Mouse (Mus musculus): Measurements from ENCODE around the gene Mvb12b. TPM values are rescaled to one million over a fixed set of nuclear protein-coding genes. Genes with fewer than 3 reads are reported as not detected.

Mvb12b gene
- polyA plus RNA-seq, 1 experiment from 2014 or later = 23.7 TPM

DNA sequence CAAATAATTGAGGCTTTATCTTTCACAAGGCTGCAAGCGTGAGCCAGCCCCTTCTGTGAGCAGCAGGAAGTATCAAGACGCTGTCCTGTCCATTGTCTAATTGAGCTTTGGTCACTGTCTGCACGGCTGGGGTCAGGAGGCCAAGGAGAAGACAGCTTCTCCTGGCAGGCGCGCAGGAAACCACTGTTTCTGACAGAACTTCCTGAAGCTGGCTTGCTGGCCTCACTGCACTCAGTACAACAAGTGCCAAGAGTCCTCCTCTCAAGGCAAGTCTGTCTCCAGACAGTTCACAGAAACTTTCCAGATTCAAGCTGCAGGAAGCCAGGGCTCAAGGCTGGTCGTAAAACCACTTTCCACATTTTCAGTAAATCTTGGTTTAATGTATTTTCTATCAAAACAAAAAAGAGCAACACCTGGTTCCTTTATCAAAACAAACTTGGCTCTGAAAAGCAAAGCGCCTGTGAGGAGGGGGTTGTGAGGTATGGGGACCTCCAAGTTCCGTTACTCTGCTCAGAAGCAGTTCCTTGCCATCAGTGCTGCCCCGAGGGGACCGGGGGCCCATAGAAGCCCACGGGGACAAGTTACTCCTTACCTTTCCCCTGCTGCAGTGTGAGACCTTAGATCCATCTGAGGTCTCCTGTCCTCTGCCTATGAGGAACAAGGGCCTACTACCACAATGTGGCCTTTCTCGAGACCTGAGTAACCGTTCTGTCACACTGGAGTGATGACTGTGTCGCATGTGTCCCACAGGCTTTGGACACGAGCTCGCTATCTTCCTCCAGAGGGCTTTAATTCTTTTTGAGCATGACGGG is 17.2 kb downstream of the Mvb12b start:
- peaks cover 35% of the 10 kb centered on the region for H3K4me1 ChIP-seq
- no peak overlapping the region for H3K4me2 ChIP-seq
- H3K4me3 ChIP-seq = no peak overlapping the region
- WGBS = 55% methylated on average over 17 of the region's 17 CpGs
- no peak for ATAC-seq (ENCODE audit: insufficient number of reproducible peaks, insufficient read depth, low FRiP score, low TSS enrichment, low read depth)
- peaks cover 36% of the 10 kb centered on the region for H3K36me3 ChIP-seq
- peaks cover 3% of the 10 kb centered on the region; the same call in 1 of the 2 replicates for H3K9me3 ChIP-seq
- H3K9ac ChIP-seq = no peak overlapping the region
- H3K27me3 ChIP-seq = no peaks in the 10 kb centered on the region
- peak overlapping the region; percentile 74 for H3K27ac ChIP-seq

DNA sequence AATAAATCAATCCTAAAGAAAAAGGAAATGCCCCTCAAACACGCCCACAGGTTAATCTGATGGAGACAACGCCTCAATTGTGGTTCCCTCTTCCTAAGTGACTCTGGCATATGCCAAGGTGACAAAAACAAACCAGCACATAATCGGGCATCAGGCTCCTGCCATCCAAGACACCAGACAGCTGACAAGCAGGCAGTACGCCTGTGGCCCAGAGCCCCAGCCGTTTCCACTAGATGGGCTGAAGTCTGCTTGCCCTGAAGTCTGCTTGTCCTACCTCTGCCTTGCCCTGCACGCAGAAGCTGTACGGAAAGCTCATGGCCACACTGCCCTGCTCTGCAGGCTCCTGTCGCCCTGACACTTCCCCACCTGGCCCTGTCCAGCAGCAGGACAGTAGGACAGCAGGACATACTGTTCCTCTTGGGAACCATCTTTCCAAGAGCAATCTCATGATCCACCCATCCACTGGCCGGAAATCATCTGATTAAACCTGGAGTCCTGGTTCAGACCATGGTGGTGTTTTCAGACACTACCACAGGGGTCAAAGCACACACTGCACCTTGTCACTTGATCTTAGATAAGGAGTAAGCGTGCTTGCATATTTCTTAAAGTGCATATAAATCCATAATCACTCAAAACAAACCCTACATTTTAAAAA is 17.9 kb downstream of the Mvb12b start:
- 0 out of 2 replicates have a peak overlapping the region, but pooled peaks have one; percentile 41 for H3K27ac ChIP-seq
- 76% methylated on average over 10 of the region's 10 CpGs for WGBS

DNA sequence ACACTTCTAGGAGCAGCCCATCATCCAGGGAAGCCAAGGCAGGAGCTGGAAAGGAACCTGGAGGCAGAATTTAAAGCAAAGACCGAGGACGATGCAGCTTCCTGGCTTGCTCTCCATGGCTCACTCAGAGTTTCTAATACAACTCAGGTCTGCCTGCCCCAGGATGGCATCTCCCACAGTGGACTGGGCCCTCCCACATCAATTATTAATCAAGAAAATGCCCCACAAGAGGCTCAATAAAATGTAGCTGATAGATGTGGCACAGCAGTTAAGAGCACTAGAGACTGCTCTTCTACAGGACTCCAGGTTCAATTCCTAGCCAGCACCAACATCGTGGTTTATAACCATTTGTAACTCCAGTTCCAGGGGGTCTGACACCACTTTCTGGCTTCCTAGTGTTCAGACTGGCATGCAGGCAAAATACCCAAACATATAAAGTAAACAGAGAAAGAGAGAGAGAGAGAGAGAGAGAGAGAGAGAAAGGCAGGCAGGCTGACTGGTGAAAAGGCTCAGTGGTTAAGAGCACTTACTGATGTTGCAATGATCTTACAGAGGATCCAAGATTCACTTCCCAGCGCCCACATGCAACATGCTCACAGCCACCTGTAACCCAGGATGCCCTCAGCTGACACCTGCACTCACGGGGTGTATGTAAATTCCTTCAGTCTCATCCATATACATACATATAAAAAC is 18.6 kb downstream of the Mvb12b start:
- 73% methylated on average over 5 of the region's 5 CpGs for WGBS
- Histone ChIP-seq H3K27ac (peak overlapping the region; percentile 14; the same call in 1 of the 2 replicates), H3K9me3 (peaks cover 3% of the 10 kb centered on the region; the same call in 1 of the 2 replicates), H3K9ac (no peak overlapping the region), H3K4me2 (no peak overlapping the region), H3K27me3 (no peaks in the 10 kb centered on the region), H3K4me3 (no peak overlapping the region), H3K4me1 (peaks cover 31% of the 10 kb centered on the region), H3K36me3 (peaks cover 34% of the 10 kb centered on the region)
- ATAC-seq (ENCODE audit: insufficient number of reproducible peaks, insufficient read depth, low FRiP score, low TSS enrichment, low read depth) = no peak

More for the DNA sequence above, 17.9 kb downstream of the Mvb12b start:
- no peak for ATAC-seq (ENCODE audit: insufficient number of reproducible peaks, insufficient read depth, low FRiP score, low TSS enrichment, low read depth)
- Histone ChIP-seq H3K9ac (no peak overlapping the region), H3K4me3 (no peak overlapping the region), H3K36me3 (peaks cover 36% of the 10 kb centered on the region), H3K27me3 (no peaks in the 10 kb centered on the region), H3K4me1 (peaks cover 31% of the 10 kb centered on the region), H3K4me2 (no peak overlapping the region), H3K9me3 (peaks cover 3% of the 10 kb centered on the region; the same call in 1 of the 2 replicates)

DNA sequence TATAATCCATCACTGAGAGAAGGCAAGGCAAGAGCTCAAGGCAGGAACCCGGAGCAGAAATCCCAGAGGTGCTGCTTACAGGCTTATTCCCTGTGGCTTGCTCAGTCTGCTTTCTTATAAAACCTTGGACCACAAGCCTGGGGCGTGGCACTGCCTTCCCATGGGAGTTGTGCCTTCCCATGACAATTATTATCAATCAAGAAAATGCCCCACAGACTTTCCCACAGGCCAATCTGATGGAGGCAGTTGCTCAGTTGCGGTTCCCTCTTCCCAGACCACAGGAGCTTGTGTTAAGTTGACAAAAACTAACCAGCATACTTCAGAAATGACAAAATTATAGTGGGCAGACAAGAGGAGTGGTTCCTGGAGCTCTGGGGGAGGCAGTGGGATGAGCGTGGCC is 19.4 kb downstream of the Mvb12b start:
- Histone ChIP-seq H3K9ac (no peak overlapping the region), H3K4me1 (peaks cover 31% of the 10 kb centered on the region), H3K9me3 (peaks cover 3% of the 10 kb centered on the region; the same call in 1 of the 2 replicates), H3K27ac (0 out of 2 replicates have a peak overlapping the region, but pooled peaks have one; percentile 14), H3K27me3 (no peaks in the 10 kb centered on the region), H3K4me3 (no peak overlapping the region), H3K36me3 (peaks cover 26% of the 10 kb centered on the region), H3K4me2 (no peak overlapping the region)
- ATAC-seq (ENCODE audit: insufficient number of reproducible peaks, insufficient read depth, low FRiP score, low TSS enrichment, low read depth) = no peak
- 79% methylated on average over 4 of the region's 4 CpGs for WGBS

DNA sequence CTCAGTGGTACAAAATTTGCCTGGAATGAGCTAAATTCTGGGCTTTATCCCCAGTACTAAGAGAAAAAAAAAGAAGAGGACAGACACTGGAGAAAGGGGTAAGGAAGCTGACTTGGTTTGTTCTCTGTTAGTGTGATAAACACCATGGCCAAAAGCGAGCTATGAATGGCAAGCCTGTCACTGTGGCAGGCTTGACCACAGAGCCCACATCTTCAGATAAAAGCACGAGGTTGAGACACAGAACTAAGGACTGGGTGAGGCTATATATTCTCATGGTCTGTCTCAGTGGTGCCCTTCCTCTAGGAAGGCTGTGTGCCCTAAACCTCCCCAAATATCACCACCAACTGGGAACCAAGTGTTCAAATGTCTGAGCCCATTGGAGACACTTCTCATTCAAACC is 31.0 kb downstream of the Mvb12b start:
- no peak for ATAC-seq (ENCODE audit: insufficient number of reproducible peaks, insufficient read depth, low FRiP score, low TSS enrichment, low read depth)
- Histone ChIP-seq H3K4me1 (peaks cover 32% of the 10 kb centered on the region), H3K36me3 (peaks cover 8% of the 10 kb centered on the region; the same call in 1 of the 2 replicates), H3K27ac (no peak overlapping the region), H3K27me3 (no peaks in the 10 kb centered on the region), H3K9me3 (no peaks in the 10 kb centered on the region), H3K9ac (no peak overlapping the region), H3K4me2 (no peak overlapping the region), H3K4me3 (no peak overlapping the region)
- 73% methylated on average over 2 of the region's 2 CpGs for WGBS

DNA sequence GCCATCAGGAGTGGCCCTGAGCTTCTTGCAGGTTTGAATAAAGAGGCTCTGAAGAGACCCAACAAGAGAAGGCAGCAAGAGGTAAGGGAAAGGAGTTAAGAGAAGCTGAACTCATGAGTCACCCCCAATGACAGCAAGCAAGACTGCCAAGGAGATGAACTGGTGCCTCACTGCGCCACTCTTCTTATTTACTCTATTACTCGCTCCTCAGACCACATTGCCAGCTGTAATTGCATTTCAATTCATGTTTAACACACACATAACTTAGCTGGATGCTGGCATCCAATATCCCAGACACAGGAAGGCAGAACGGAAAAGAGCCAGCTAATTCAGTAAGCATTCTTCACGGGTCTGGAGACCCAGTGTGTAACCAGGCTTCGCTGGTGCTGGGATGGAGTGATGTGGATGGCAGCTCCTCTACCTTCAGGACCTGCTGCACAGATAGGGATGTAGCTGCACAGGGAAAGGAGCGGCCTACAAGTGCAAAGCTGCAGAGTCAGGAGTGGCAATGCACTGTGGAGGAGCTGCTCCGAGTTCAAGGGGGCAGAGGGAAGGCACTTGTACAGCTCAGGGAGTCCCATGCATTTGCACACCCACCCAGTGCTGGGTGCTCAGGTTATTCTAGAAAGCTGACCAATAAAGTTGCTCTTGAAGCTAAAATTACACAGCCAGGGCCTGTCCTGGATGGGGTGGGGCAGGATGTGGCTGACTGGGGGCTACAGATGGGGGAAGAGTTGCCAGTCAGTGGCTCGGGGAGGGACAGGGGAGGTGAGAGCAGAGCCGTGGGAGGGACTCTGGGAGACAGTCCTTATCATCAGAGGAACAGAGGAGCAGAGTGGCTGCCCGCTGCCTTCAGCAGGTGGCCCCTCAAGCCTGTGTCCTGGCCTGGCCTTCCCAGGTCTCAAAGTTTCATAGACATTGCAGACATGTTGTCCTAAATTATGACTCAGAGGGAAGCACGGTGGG is 34.5 kb downstream of the Mvb12b start:
- no peaks in the 10 kb centered on the region for H3K27me3 ChIP-seq
- H3K9ac ChIP-seq = peak overlapping the region; percentile 6; the same call in 1 of the 2 replicates
- no peak overlapping the region for H3K4me2 ChIP-seq
- WGBS = 72% methylated on average over 11 of the region's 11 CpGs
- peaks cover 20% of the 10 kb centered on the region for H3K36me3 ChIP-seq
- H3K9me3 ChIP-seq = no peaks in the 10 kb centered on the region
- no peak overlapping the region for H3K4me3 ChIP-seq
- H3K4me1 ChIP-seq = peaks cover 30% of the 10 kb centered on the region
- no peak for ATAC-seq (ENCODE audit: insufficient number of reproducible peaks, insufficient read depth, low FRiP score, low TSS enrichment, low read depth)
- no peak overlapping the region for H3K27ac ChIP-seq

DNA sequence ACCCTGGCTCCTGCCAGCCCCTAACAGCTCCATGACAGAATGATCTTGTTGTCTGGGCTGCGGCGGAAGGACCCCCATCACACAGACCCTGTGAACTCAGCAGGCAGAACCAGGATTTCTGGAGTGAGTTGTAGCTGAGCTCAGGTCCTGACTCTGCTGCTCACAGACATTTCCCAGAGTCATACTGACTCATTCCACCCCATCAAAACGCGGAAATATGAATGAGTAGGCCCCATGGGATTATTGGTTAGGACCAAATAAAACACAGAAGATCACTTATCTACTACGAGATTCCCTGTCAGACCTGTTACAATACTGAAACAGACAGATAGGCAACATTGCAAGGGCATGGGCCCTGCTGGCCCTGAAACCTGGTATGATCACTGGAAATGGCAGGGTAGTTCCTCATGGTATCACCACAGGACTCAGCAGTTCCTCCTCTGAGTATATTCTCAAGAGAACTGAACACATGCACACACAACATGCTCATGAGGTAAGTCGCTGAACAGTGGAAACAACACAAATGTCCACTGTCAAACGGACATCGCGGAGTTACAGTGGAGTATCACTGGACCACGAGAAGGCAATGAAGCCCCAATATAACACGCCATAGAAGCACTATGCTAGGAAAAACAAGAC is 40.4 kb downstream of the Mvb12b start:
- Histone ChIP-seq H3K9me3 (no peaks in the 10 kb centered on the region), H3K36me3 (peaks cover 16% of the 10 kb centered on the region), H3K4me3 (no peak overlapping the region), H3K27ac (peak overlapping the region; percentile 62), H3K9ac (no peak overlapping the region), H3K27me3 (no peaks in the 10 kb centered on the region), H3K4me1 (peaks cover 23% of the 10 kb centered on the region), H3K4me2 (no peak overlapping the region)
- ATAC-seq (ENCODE audit: insufficient number of reproducible peaks, insufficient read depth, low FRiP score, low TSS enrichment, low read depth) = no peak
- WGBS = 77% methylated on average over 11 of the region's 11 CpGs

DNA sequence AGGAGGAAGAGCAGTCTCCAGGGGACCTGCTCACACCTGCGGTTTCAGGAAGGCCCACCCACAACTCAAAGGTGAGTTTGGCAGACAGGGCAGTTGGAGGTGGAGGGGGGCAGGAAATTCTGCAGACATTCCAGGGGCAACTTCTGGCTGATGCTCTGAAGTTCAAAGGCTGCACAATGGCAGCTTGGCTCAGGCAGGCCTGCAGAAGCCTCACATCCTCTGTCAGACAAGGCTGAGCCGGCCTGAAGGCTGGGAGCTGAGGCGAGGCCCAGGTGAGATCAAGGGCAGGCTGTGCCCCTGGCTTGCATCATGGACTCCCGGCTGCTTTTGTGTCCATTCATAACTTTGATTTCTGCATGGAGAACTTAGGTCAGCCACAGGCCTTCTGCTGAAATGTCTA is 41.1 kb downstream of the Mvb12b start:
- H3K9ac ChIP-seq = peak overlapping the region; percentile 44; the same call in 1 of the 2 replicates
- H3K4me2 ChIP-seq = no peak overlapping the region
- H3K27me3 ChIP-seq = no peaks in the 10 kb centered on the region
- H3K36me3 ChIP-seq = peaks cover 16% of the 10 kb centered on the region
- H3K9me3 ChIP-seq = no peaks in the 10 kb centered on the region
- H3K27ac ChIP-seq = peak overlapping the region; percentile 62
- WGBS = 35% methylated on average over 4 of the region's 4 CpGs
- H3K4me3 ChIP-seq = no peak overlapping the region
- peaks cover 23% of the 10 kb centered on the region for H3K4me1 ChIP-seq
- no peak for ATAC-seq (ENCODE audit: insufficient number of reproducible peaks, insufficient read depth, low FRiP score, low TSS enrichment, low read depth)

DNA sequence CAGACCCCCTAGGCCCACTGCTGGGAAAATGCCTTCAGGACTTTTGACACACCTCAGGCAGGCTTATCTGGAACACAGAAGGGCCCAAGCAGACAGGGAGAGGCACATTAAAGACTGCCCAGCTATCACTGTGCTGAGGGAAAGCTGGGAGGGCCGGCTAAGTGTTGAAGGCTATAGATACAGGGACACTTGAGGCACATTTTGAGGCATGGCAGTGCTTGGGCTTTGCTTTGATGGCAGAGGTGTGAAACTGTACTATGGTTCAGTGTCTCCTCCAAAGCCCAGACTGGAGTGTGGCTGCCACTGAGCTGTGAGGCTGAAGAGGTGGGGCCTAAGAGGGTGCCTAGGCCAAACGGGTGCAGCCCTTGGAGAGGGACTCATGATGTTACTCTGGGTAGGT is 44.1 kb downstream of the Mvb12b start:
- ATAC-seq (ENCODE audit: insufficient number of reproducible peaks, insufficient read depth, low FRiP score, low TSS enrichment, low read depth) = no peak
- H3K9me3 ChIP-seq = no peaks in the 10 kb centered on the region
- peaks cover 9% of the 10 kb centered on the region; the same call in 1 of the 2 replicates for H3K36me3 ChIP-seq
- H3K9ac ChIP-seq = no peak overlapping the region
- H3K4me1 ChIP-seq = peaks cover 23% of the 10 kb centered on the region
- WGBS = 75% methylated on average over 2 of the region's 2 CpGs
- no peak overlapping the region for H3K4me2 ChIP-seq
- H3K4me3 ChIP-seq = no peak overlapping the region
- no peak overlapping the region for H3K27ac ChIP-seq
- H3K27me3 ChIP-seq = no peaks in the 10 kb centered on the region

DNA sequence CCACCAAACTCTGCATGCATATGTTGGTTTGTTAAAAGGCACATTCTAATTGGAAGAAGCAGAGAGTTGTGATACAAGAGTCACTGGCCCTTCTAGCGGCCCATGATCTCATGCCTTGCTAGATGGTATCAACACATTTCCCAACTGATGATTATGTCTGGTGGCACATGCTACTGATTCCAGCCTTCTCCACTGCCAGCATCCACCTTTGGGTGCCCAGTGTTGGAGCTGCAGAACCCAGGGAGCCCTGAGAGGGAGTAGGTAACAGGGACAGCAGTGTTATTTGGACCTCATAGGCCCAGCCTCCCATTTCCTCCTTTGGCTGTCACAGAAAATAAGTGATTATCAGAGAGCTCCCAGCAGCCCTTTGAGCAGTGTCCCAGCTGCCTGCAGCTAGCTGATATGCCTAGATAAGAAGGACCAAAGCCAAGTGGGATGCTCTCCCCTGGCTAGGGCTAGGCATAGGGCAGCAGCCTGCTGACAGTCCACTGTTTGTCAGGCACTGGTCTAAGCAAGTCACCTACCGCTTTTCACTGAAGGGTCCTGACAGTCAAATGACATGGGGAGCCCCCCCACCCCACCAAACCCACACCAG is 44.7 kb downstream of the Mvb12b start:
- no peak for ATAC-seq (ENCODE audit: insufficient number of reproducible peaks, insufficient read depth, low FRiP score, low TSS enrichment, low read depth)
- whole genome bisulfite sequencing = 92% methylated on average over 2 of the region's 2 CpGs
- H3K36me3 ChIP-seq = peaks cover 15% of the 10 kb centered on the region; the same call in 1 of the 2 replicates
- H3K4me2 ChIP-seq = no peak overlapping the region
- no peak overlapping the region for H3K27ac ChIP-seq
- H3K9me3 ChIP-seq = no peaks in the 10 kb centered on the region
- H3K4me3 ChIP-seq = no peak overlapping the region
- H3K9ac ChIP-seq = no peak overlapping the region
- H3K27me3 ChIP-seq = no peaks in the 10 kb centered on the region
- H3K4me1 ChIP-seq = peaks cover 17% of the 10 kb centered on the region

Data from embryonic facial prominence, embryonic 13.5 days (tissue).